Comparison of ENCODE assay signal across 31 mouse cellular contexts in the genomic region with DNA sequence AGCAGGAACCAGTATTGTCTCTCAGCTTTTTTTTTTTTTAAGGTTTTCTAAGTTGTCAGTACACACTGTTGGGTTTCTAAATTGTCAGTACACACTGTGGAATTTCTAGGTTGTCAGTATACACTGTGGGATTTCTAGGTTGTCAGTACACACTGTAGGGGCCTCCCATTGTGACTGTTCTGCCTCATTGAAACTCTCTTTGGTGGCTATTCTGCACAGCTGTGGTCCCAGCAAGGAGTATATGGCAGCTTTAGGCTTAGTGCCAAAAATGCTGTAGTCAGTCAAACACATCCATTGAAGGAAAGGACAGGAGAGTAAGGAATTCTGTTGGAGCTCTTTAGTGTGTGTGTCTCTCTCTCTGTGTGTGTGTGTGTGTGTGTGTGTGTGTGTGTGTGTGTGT.
DNase-seq lines count a peak whose midpoint lies in the region; ATAC-seq and TF ChIP-seq lines count a peak whose summit lies in the region.
"Had no signal": no experiment of that assay in that cellular context is flagged by ENCODE, and none has a peak within 500 bp of the region (broad histone marks: within the 10 kb centered on the region; RNA-seq: fewer than 3 reads in every experiment).

No protein-coding gene starts in this region.

- no peak overlapping the region for H3K4me2 ChIP-seq in embryonic facial prominence, embryonic 14.5 days (ENCODE audit: low read depth, low read length)
- no peak overlapping the region for H3K4me2 ChIP-seq in hindbrain, embryonic 16.5 days (ENCODE audit: low read length)
- no peak overlapping the region for H3K4me2 ChIP-seq in hindbrain, embryonic 11.5 days (replicated peaks; ENCODE audit: low read depth, low read length)
- no peak overlapping the region for H3K4me2 ChIP-seq in midbrain, embryonic 13.5 days (replicated peaks)
- H3K4me2 ChIP-seq in midbrain, embryonic 15.5 days: no peak overlapping the region
- no peak overlapping the region for H3K4me2 ChIP-seq in midbrain, postnatal 0 days (ENCODE audit: low read depth, low read length, poor library complexity, severe bottlenecking)
- H3K4me2 ChIP-seq: embryonic facial prominence, embryonic 12.5 days; forebrain, embryonic 13.5 days; heart, embryonic 11.5 days; limb, embryonic 13.5 days; liver, embryonic 11.5 days; neural tube, embryonic 12.5 days had no signal

- H3K36me3 ChIP-seq in embryonic facial prominence, embryonic 14.5 days (ENCODE audit: control insufficient read depth, insufficient read depth, low read length): no peaks in the 10 kb centered on the region
- H3K36me3 ChIP-seq in embryonic facial prominence, embryonic 10.5 days (replicated peaks): no peaks in the 10 kb centered on the region
- no peaks in the 10 kb centered on the region for H3K36me3 ChIP-seq in hindbrain, embryonic 16.5 days (ENCODE audit: control insufficient read depth, insufficient read depth, low read length)
- H3K36me3 ChIP-seq in hindbrain, embryonic 11.5 days (ENCODE audit: control insufficient read depth, insufficient read depth, low read length): no peaks in the 10 kb centered on the region
- no peaks in the 10 kb centered on the region for H3K36me3 ChIP-seq in midbrain, embryonic 13.5 days
- no peaks in the 10 kb centered on the region for H3K36me3 ChIP-seq in midbrain, embryonic 15.5 days (replicated peaks)
- no peaks in the 10 kb centered on the region for H3K36me3 ChIP-seq in midbrain, postnatal 0 days (ENCODE audit: insufficient read depth, low read length)
- H3K36me3 ChIP-seq: embryonic facial prominence, embryonic 12.5 days; limb, embryonic 13.5 days; neural tube, embryonic 12.5 days had no signal

- H3K4me3 ChIP-seq in embryonic facial prominence, embryonic 14.5 days (ENCODE audit: low read depth, low read length): no peak overlapping the region
- no peak overlapping the region for H3K4me3 ChIP-seq in embryonic facial prominence, embryonic 10.5 days
- H3K4me3 ChIP-seq in hindbrain, embryonic 16.5 days (ENCODE audit: low read length): no peak overlapping the region
- no peak overlapping the region for H3K4me3 ChIP-seq in hindbrain, embryonic 11.5 days (ENCODE audit: low read depth, low read length)
- H3K4me3 ChIP-seq in midbrain, embryonic 13.5 days (replicated peaks): no peak overlapping the region
- H3K4me3 ChIP-seq in midbrain, embryonic 15.5 days: no peak overlapping the region
- H3K4me3 ChIP-seq in midbrain, postnatal 0 days (ENCODE audit: low read depth, low read length): no peak overlapping the region
- H3K4me3 ChIP-seq: embryonic facial prominence, embryonic 12.5 days; forebrain, embryonic 13.5 days; left cerebral cortex, adult 2 months; limb, embryonic 13.5 days; megakaryocyte, embryonic 14.5 days; neural tube, embryonic 12.5 days had no signal

- no peaks in the 10 kb centered on the region for H3K4me1 ChIP-seq in embryonic facial prominence, embryonic 14.5 days (ENCODE audit: control insufficient read depth, insufficient read depth, low read length)
- H3K4me1 ChIP-seq in embryonic facial prominence, embryonic 10.5 days: no peaks in the 10 kb centered on the region
- no peaks in the 10 kb centered on the region for H3K4me1 ChIP-seq in hindbrain, embryonic 16.5 days (ENCODE audit: control insufficient read depth, insufficient read depth, low read depth, low read length)
- no peaks in the 10 kb centered on the region for H3K4me1 ChIP-seq in hindbrain, embryonic 11.5 days (replicated peaks; ENCODE audit: control insufficient read depth, insufficient read depth, low read length)
- H3K4me1 ChIP-seq in midbrain, embryonic 13.5 days (replicated peaks): no peaks in the 10 kb centered on the region
- no peaks in the 10 kb centered on the region for H3K4me1 ChIP-seq in midbrain, embryonic 15.5 days
- no peaks in the 10 kb centered on the region for H3K4me1 ChIP-seq in midbrain, postnatal 0 days (ENCODE audit: insufficient read depth, low read length)
- H3K4me1 ChIP-seq: embryonic facial prominence, embryonic 12.5 days; forebrain, embryonic 13.5 days; limb, embryonic 13.5 days; megakaryocyte, embryonic 14.5 days; neural tube, embryonic 12.5 days had no signal

- no peak for ATAC-seq in embryonic facial prominence, embryonic 14.5 days (ENCODE audit: low read depth)
- ATAC-seq in hindbrain, embryonic 16.5 days: peak; percentile 58; the same call in 1 of the 2 replicates
- ATAC-seq in hindbrain, embryonic 11.5 days (ENCODE audit: low FRiP score): no peak
- peak; percentile 50; the same call in 1 of the 2 replicates for ATAC-seq in midbrain, embryonic 13.5 days
- no peak for ATAC-seq in midbrain, embryonic 15.5 days (replicated peaks)
- ATAC-seq in midbrain, postnatal 0 days (ENCODE audit: low FRiP score): no peak
- ATAC-seq: forebrain, embryonic 13.5 days; intestine, postnatal 0 days; Patski had no signal

- peak; percentile 5 for DNase-seq in embryonic facial prominence, embryonic 14.5 days (ENCODE audit: low spot score)
- DNase-seq in embryonic facial prominence, embryonic 10.5 days (ENCODE audit: low spot score): no peak
- DNase-seq in hindbrain, embryonic 11.5 days (ENCODE audit: low spot score): no peak
- DNase-seq in midbrain, postnatal 0 days (ENCODE audit: low spot score): peak; percentile 56
- DNase-seq in layer of hippocampus, adult 18-20 months (ENCODE audit: low spot score in 2 of 2): no peak
- DNase-seq: adrenal gland, postnatal 14 days; cerebellum, adult 11-12 months; cerebellum, postnatal 36 days; gastrocnemius, postnatal 36 days; heart, adult 18-20 months; heart, postnatal 36 days; kidney, adult 9 months; kidney, postnatal 14 days; lung, postnatal 4 days; right cerebral cortex, postnatal 4 days; thymus, adult 18-20 months; thymus, postnatal 25 days had no signal

- H3K9me3 ChIP-seq in embryonic facial prominence, embryonic 14.5 days (ENCODE audit: control insufficient read depth, low read length): no peaks in the 10 kb centered on the region
- H3K9me3 ChIP-seq in embryonic facial prominence, embryonic 10.5 days: no peaks in the 10 kb centered on the region
- H3K9me3 ChIP-seq in hindbrain, embryonic 16.5 days (ENCODE audit: control insufficient read depth, low read length): no peaks in the 10 kb centered on the region
- H3K9me3 ChIP-seq in hindbrain, embryonic 11.5 days (ENCODE audit: control insufficient read depth, low read length): no peaks in the 10 kb centered on the region
- no peaks in the 10 kb centered on the region for H3K9me3 ChIP-seq in midbrain, embryonic 13.5 days
- no peaks in the 10 kb centered on the region for H3K9me3 ChIP-seq in midbrain, embryonic 15.5 days
- H3K9me3 ChIP-seq in midbrain, postnatal 0 days (ENCODE audit: low read length): no peaks in the 10 kb centered on the region
- H3K9me3 ChIP-seq: embryonic facial prominence, embryonic 12.5 days; forebrain, embryonic 13.5 days; limb, embryonic 13.5 days; megakaryocyte, embryonic 14.5 days; neural tube, embryonic 12.5 days had no signal

- no peak overlapping the region for H3K27ac ChIP-seq in embryonic facial prominence, embryonic 14.5 days (replicated peaks; ENCODE audit: low read depth, low read length)
- no peak overlapping the region for H3K27ac ChIP-seq in embryonic facial prominence, embryonic 10.5 days (replicated peaks)
- no peak overlapping the region for H3K27ac ChIP-seq in hindbrain, embryonic 16.5 days (ENCODE audit: low read depth, low read length)
- no peak overlapping the region for H3K27ac ChIP-seq in hindbrain, embryonic 11.5 days (ENCODE audit: low read depth, low read length)
- no peak overlapping the region for H3K27ac ChIP-seq in midbrain, embryonic 13.5 days
- no peak overlapping the region for H3K27ac ChIP-seq in midbrain, embryonic 15.5 days
- no peak overlapping the region for H3K27ac ChIP-seq in midbrain, postnatal 0 days (ENCODE audit: low read depth, low read length)
- H3K27ac ChIP-seq: embryonic facial prominence, embryonic 12.5 days; forebrain, embryonic 13.5 days; left cerebral cortex, adult 2 months; limb, embryonic 13.5 days; neural tube, embryonic 12.5 days; stomach, postnatal 0 days had no signal

- H3K27me3 ChIP-seq in embryonic facial prominence, embryonic 14.5 days (replicated peaks; ENCODE audit: control insufficient read depth, insufficient read depth, low read length): no peaks in the 10 kb centered on the region
- no peaks in the 10 kb centered on the region for H3K27me3 ChIP-seq in embryonic facial prominence, embryonic 10.5 days (replicated peaks; ENCODE audit: low read depth, poor library complexity, severe bottlenecking)
- no peaks in the 10 kb centered on the region for H3K27me3 ChIP-seq in hindbrain, embryonic 16.5 days (replicated peaks; ENCODE audit: control insufficient read depth, insufficient read depth, low read length)
- H3K27me3 ChIP-seq in hindbrain, embryonic 11.5 days (ENCODE audit: control insufficient read depth, insufficient read depth, low read length): no peaks in the 10 kb centered on the region
- no peaks in the 10 kb centered on the region for H3K27me3 ChIP-seq in midbrain, embryonic 13.5 days
- no peaks in the 10 kb centered on the region for H3K27me3 ChIP-seq in midbrain, embryonic 15.5 days (replicated peaks)
- no peaks in the 10 kb centered on the region for H3K27me3 ChIP-seq in midbrain, postnatal 0 days (ENCODE audit: insufficient read depth, low read length)
- H3K27me3 ChIP-seq: embryonic facial prominence, embryonic 12.5 days; forebrain, embryonic 13.5 days; limb, embryonic 13.5 days; megakaryocyte, embryonic 14.5 days; neural tube, embryonic 12.5 days; Patski had no signal

- no peak overlapping the region for H3K9ac ChIP-seq in embryonic facial prominence, embryonic 14.5 days (ENCODE audit: low read depth, low read length)
- H3K9ac ChIP-seq in hindbrain, embryonic 16.5 days (ENCODE audit: low read depth, low read length): no peak overlapping the region
- no peak overlapping the region for H3K9ac ChIP-seq in hindbrain, embryonic 11.5 days (ENCODE audit: low read depth, low read length)
- no peak overlapping the region for H3K9ac ChIP-seq in midbrain, embryonic 13.5 days (replicated peaks)
- no peak overlapping the region for H3K9ac ChIP-seq in midbrain, embryonic 15.5 days
- H3K9ac ChIP-seq in midbrain, postnatal 0 days (replicated peaks; ENCODE audit: low read length, poor library complexity, severe bottlenecking): no peak overlapping the region
- H3K9ac ChIP-seq: embryonic facial prominence, embryonic 12.5 days; forebrain, embryonic 13.5 days; limb, embryonic 13.5 days; neural tube, embryonic 12.5 days had no signal

- no peak for TF ChIP-seq CTCF in midbrain, postnatal 0 days (IDR thresholded peaks at IDR 0.05)

Comparison
In these comparisons a context has a peak if more than half of its experiments do, and no peak if none do; other contexts are left out.
1. ATAC-seq: peak in hindbrain, embryonic 16.5 days (single experiment) and midbrain, embryonic 13.5 days (single experiment); none in embryonic facial prominence, embryonic 14.5 days (single experiment), hindbrain, embryonic 11.5 days (single experiment), midbrain, embryonic 15.5 days (single experiment) and midbrain, postnatal 0 days (single experiment).
2. DNase-seq: peak in embryonic facial prominence, embryonic 14.5 days (single experiment) and midbrain, postnatal 0 days (single experiment); none in embryonic facial prominence, embryonic 10.5 days (single experiment), hindbrain, embryonic 11.5 days (single experiment) and layer of hippocampus, adult 18-20 months (0 of 2).